Mouse (Mus musculus): ENCODE measurements around the gene Krt39. TPM values are rescaled to one million over a fixed set of nuclear protein-coding genes. Genes with fewer than 3 reads are reported as not detected.

The Krt39 gene
- polyA plus RNA-seq, 1 experiment: not detected

DNA sequence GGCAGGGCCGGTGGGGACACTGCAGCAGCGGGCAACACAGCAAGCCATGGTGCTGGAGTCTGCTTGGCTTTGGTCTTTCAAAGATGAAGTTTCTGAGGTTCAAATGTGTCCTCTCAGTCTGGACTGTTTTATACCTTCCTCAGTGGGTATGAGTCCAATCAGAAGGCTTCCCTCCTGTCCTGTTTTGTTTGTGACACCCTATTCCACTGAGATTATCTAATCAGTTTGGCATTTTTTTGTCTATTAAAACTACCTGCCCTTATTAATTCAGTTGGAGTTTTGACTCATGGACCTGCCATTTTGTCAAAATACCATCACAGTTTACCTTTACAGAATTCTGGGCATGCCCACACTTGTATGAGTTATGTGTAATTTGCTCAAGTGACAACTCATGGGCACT, 35.6 kb upstream of the Krt39 start, which contains the start of gene Krtap3-2:
Gene Krtap3-2 (minus strand): TSS at position 101 of the 400 bp plus-strand sequence.
- no peak for TF ChIP-seq MAX (IDR thresholded peaks at IDR 0.05)
- TF ChIP-seq MYOG (IDR thresholded peaks at IDR 0.05; ENCODE audit: control insufficient read depth, extremely low read depth, insufficient read length): no peak
- TF ChIP-seq CEBPB (IDR thresholded peaks at IDR 0.05; ENCODE audit: low read depth): no peak
- TF ChIP-seq CTCF (IDR thresholded peaks at IDR 0.05; ENCODE audit: control insufficient read depth, insufficient read depth, insufficient read length): no peak
- TF ChIP-seq MYOD1 (IDR thresholded peaks at IDR 0.05; ENCODE audit: control insufficient read depth, insufficient read length, low read depth): no peak
- TF ChIP-seq USF1 (IDR thresholded peaks at IDR 0.05; ENCODE audit: low read depth): no peak
- TF ChIP-seq FOSL1 (IDR thresholded peaks at IDR 0.05; ENCODE audit: insufficient read depth, low read length, poor library complexity, severe bottlenecking): no peak
- Histone ChIP-seq H3K79me3 (ENCODE audit: low read depth) (no peaks in the 10 kb centered on the region), H3ac (ENCODE audit: control insufficient read depth, insufficient read length, low read depth) (no peak within 1 kb of the TSS)

DNA sequence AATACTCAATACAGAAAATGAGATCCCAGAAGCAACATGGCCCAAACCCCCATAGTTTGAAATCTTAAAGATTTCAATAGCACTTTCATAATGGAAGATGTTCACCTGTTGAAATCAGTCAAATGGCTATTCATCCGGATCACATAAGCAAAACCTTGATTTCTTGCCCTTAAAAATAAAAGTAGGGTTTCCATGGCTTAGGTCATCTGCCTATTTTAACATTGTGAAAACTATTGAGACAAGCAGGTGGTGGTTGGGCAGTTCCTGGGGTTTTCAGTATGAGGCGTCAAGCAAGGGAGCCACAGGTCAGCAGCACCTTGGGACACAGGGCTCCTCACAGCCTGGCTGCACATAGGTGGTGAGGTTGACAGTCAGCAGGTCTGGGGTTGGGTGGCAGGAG, 35.1 kb upstream of the Krt39 start:
- Histone ChIP-seq H3ac (ENCODE audit: control insufficient read depth, insufficient read length, low read depth) (no peak overlapping the region), H3K27me3 (ENCODE audit: control insufficient read depth, insufficient read depth, insufficient read length) (no peaks in the 10 kb centered on the region), H3K79me3 (ENCODE audit: low read depth) (no peaks in the 10 kb centered on the region), H3K79me2 (ENCODE audit: control insufficient read depth, insufficient read depth) (no peaks in the 10 kb centered on the region), H3K36me3 (ENCODE audit: control insufficient read depth, insufficient read depth) (no peaks in the 10 kb centered on the region), H3K4me3 (ENCODE audit: insufficient read depth, poor library complexity, severe bottlenecking) (no peak overlapping the region)
- TF ChIP-seq USF1 (IDR thresholded peaks at IDR 0.05; ENCODE audit: low read depth) (no peak), CTCF (IDR thresholded peaks at IDR 0.05; ENCODE audit: control insufficient read depth, insufficient read depth, insufficient read length) (no peak), MYOG (IDR thresholded peaks at IDR 0.05; ENCODE audit: control insufficient read depth, extremely low read depth, insufficient read length) (no peak), CEBPB (IDR thresholded peaks at IDR 0.05; ENCODE audit: low read depth) (no peak), FOSL1 (IDR thresholded peaks at IDR 0.05; ENCODE audit: insufficient read depth, low read length, poor library complexity, severe bottlenecking) (no peak), MYOD1 (IDR thresholded peaks at IDR 0.05; ENCODE audit: control insufficient read depth, insufficient read length, low read depth) (no peak), MAX (IDR thresholded peaks at IDR 0.05) (no peak)

More for the DNA sequence above, 35.6 kb upstream of the Krt39 start, which contains the start of gene Krtap3-2:
- Histone ChIP-seq H3K79me2 (ENCODE audit: control insufficient read depth, insufficient read depth) (no peaks in the 10 kb centered on the region), H3K4me3 (ENCODE audit: insufficient read depth, poor library complexity, severe bottlenecking) (no peak within 1 kb of the TSS), H3K27me3 (ENCODE audit: control insufficient read depth, insufficient read depth, insufficient read length) (no peaks in the 10 kb centered on the region), H3K36me3 (ENCODE audit: control insufficient read depth, insufficient read depth) (no peaks in the 10 kb centered on the region)

GRCm38 (mm10) chr11:99550765-99551164, 29.6 kb upstream of the Krt39 start, which contains the start of gene Krtap3-3:
Krtap3-3 (minus strand) TSS chr11:99550865.
- Histone ChIP-seq H3K79me3 (ENCODE audit: low read depth) (no peaks in the 10 kb centered on the region), H3K4me3 (ENCODE audit: insufficient read depth, poor library complexity, severe bottlenecking) (no peak within 1 kb of the TSS), H3ac (ENCODE audit: control insufficient read depth, insufficient read length, low read depth) (no peak within 1 kb of the TSS), H3K36me3 (ENCODE audit: control insufficient read depth, insufficient read depth) (no peaks in the 10 kb centered on the region), H3K27me3 (ENCODE audit: control insufficient read depth, insufficient read depth, insufficient read length) (no peaks in the 10 kb centered on the region), H3K79me2 (ENCODE audit: control insufficient read depth, insufficient read depth) (no peaks in the 10 kb centered on the region)
- TF ChIP-seq USF1 (IDR thresholded peaks at IDR 0.05; ENCODE audit: low read depth): no peak
- no peak for TF ChIP-seq FOSL1 (IDR thresholded peaks at IDR 0.05; ENCODE audit: insufficient read depth, low read length, poor library complexity, severe bottlenecking)
- TF ChIP-seq MYOG (IDR thresholded peaks at IDR 0.05; ENCODE audit: control insufficient read depth, extremely low read depth, insufficient read length): no peak
- TF ChIP-seq CEBPB (IDR thresholded peaks at IDR 0.05; ENCODE audit: low read depth): no peak
- no peak for TF ChIP-seq MAX (IDR thresholded peaks at IDR 0.05)
- TF ChIP-seq CTCF (IDR thresholded peaks at IDR 0.05; ENCODE audit: control insufficient read depth, insufficient read depth, insufficient read length): no peak
- no peak for TF ChIP-seq MYOD1 (IDR thresholded peaks at IDR 0.05; ENCODE audit: control insufficient read depth, insufficient read length, low read depth)

- Histone ChIP-seq H3K27me3 (ENCODE audit: control insufficient read depth, insufficient read depth, insufficient read length) (no peaks in the 10 kb centered on the region), H3K79me3 (ENCODE audit: low read depth) (no peaks in the 10 kb centered on the region), H3ac (ENCODE audit: control insufficient read depth, insufficient read length, low read depth) (no peak overlapping the region), H3K79me2 (ENCODE audit: control insufficient read depth, insufficient read depth) (no peaks in the 10 kb centered on the region), H3K4me3 (ENCODE audit: insufficient read depth, poor library complexity, severe bottlenecking) (no peak overlapping the region), H3K36me3 (ENCODE audit: control insufficient read depth, insufficient read depth) (no peaks in the 10 kb centered on the region)
- TF ChIP-seq CTCF (IDR thresholded peaks at IDR 0.05; ENCODE audit: control insufficient read depth, insufficient read depth, insufficient read length) (no peak), CEBPB (IDR thresholded peaks at IDR 0.05; ENCODE audit: low read depth) (no peak), USF1 (IDR thresholded peaks at IDR 0.05; ENCODE audit: low read depth) (no peak), MYOG (IDR thresholded peaks at IDR 0.05; ENCODE audit: control insufficient read depth, extremely low read depth, insufficient read length) (no peak), MAX (IDR thresholded peaks at IDR 0.05) (no peak), MYOD1 (IDR thresholded peaks at IDR 0.05; ENCODE audit: control insufficient read depth, insufficient read length, low read depth) (no peak), FOSL1 (IDR thresholded peaks at IDR 0.05; ENCODE audit: insufficient read depth, low read length, poor library complexity, severe bottlenecking) (no peak)
Observed at GRCm38 (mm10) chr11:99547892-99548291, 26.8 kb upstream of the Krt39 start.

DNA sequence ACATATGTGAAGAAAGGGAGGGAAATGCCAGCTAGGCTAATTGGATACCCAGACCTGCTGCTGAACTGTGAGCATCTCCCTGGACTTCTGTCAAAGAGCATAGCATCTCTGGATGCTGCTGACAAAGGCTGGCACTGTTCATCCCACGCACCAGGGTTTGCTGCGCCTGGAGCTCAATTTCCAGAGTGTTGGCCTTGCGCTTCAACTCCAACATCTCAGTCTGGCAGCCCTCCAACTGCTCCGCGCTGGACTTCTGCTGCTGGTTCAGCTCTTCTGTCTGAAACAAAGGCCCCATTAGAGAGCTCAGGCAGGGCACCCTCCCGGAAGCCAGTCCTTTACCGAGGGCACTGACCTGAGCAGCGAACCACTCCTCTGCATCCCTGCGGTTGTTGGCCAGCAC, 18.6 kb upstream of the Krt39 start:
- Histone ChIP-seq H3K79me3 (ENCODE audit: low read depth) (no peaks in the 10 kb centered on the region), H3K4me3 (ENCODE audit: insufficient read depth, poor library complexity, severe bottlenecking) (no peak overlapping the region), H3ac (ENCODE audit: control insufficient read depth, insufficient read length, low read depth) (no peak overlapping the region), H3K27me3 (ENCODE audit: control insufficient read depth, insufficient read depth, insufficient read length) (no peaks in the 10 kb centered on the region), H3K79me2 (ENCODE audit: control insufficient read depth, insufficient read depth) (no peaks in the 10 kb centered on the region), H3K36me3 (ENCODE audit: control insufficient read depth, insufficient read depth) (no peaks in the 10 kb centered on the region)
- TF ChIP-seq MAX (IDR thresholded peaks at IDR 0.05): no peak
- no peak for TF ChIP-seq CTCF (IDR thresholded peaks at IDR 0.05; ENCODE audit: control insufficient read depth, insufficient read depth, insufficient read length)
- TF ChIP-seq MYOD1 (IDR thresholded peaks at IDR 0.05; ENCODE audit: control insufficient read depth, insufficient read length, low read depth): no peak
- no peak for TF ChIP-seq MYOG (IDR thresholded peaks at IDR 0.05; ENCODE audit: control insufficient read depth, extremely low read depth, insufficient read length)
- no peak for TF ChIP-seq CEBPB (IDR thresholded peaks at IDR 0.05; ENCODE audit: low read depth)
- no peak for TF ChIP-seq FOSL1 (IDR thresholded peaks at IDR 0.05; ENCODE audit: insufficient read depth, low read length, poor library complexity, severe bottlenecking)
- TF ChIP-seq USF1 (IDR thresholded peaks at IDR 0.05; ENCODE audit: low read depth): no peak

Data from C2C12 (cell line).